Mouse (Mus musculus) MEL (cell line): ENCODE measurements around the gene Ccdc12. TPM values are rescaled to one million over a fixed set of nuclear protein-coding genes. Genes with fewer than 3 reads are reported as not detected.

Source experiments
- DNase-seq: peaks from one replicate; pipeline ENCODE4 v3.0.0; 2011; ENCODE audit warnings: low read depth, low spot score
- H3K27ac ChIP-seq: 2 replicates; pipeline ENCODE4 v1.5.1; 2012; ENCODE audit warnings: low read depth, mild to moderate bottlenecking, control low read depth, low read length, moderate library complexity; ENCODE audit not compliant: control insufficient read depth
- H3K27me3 ChIP-seq, 2 experiments: fragments of 150-350 bp in 1 of 2; sonication (generic) in 1 of 2; 2 replicates each; pipeline ENCODE4 v1.6.1; 2012; ENCODE audit warnings: low read length in 2 of 2, mild to moderate bottlenecking in 2 of 2, improper control_type of control experiment in 1 of 2, moderate library complexity in 1 of 2; ENCODE audit not compliant: insufficient read depth in 2 of 2, control insufficient read depth in 1 of 2
- H3K36me3 ChIP-seq, 2 experiments: 2 replicates each; pipeline ENCODE4 v1.6.1; 2012 to 2014; ENCODE audit warnings: low read length in 2 of 2, improper control_type of control experiment in 1 of 2, inconsistent platforms in 1 of 2, mild to moderate bottlenecking in 1 of 2; ENCODE audit not compliant: insufficient read depth in 2 of 2, control insufficient read depth in 1 of 2
- H3K4me1 ChIP-seq, 2 experiments: fragments of 150-350 bp in 1 of 2; sonication (generic) in 1 of 2; 2 replicates each; pipeline ENCODE4 v1.6.1; 2012; ENCODE audit warnings: low read length in 2 of 2, improper control_type of control experiment in 1 of 2, mild to moderate bottlenecking in 1 of 2; ENCODE audit not compliant: insufficient read depth in 2 of 2, control insufficient read depth in 1 of 2
- H3K4me3 ChIP-seq, 2 experiments: fragments of 150-350 bp in 1 of 2; sonication (generic) in 1 of 2; 2 replicates each; pipeline ENCODE4 v1.5.1; 2012; ENCODE audit warnings: low read depth in 2 of 2, low read length in 2 of 2, mild to moderate bottlenecking in 2 of 2, moderate library complexity in 2 of 2, control low read depth in 1 of 2, improper control_type of control experiment in 1 of 2; ENCODE audit not compliant: control insufficient read depth in 1 of 2, insufficient read depth in 1 of 2
- H3K79me2 ChIP-seq: 2 replicates; pipeline ENCODE4 v1.6.1; 2012; ENCODE audit warnings: mild to moderate bottlenecking, low read length, moderate library complexity; ENCODE audit not compliant: control insufficient read depth, poor library complexity, insufficient read depth
- H3K9ac ChIP-seq: 2 replicates; pipeline ENCODE4 v1.6.1; 2012; ENCODE audit warnings: low read depth, mild to moderate bottlenecking, control low read depth, low read length, moderate library complexity; ENCODE audit not compliant: control insufficient read depth, poor library complexity, severe bottlenecking
- H3K9me3 ChIP-seq: fragments of 150-350 bp; sonication (generic); replicated peaks from 2 replicates; pipeline ENCODE4 v1.6.1; 2012; ENCODE audit warnings: mild to moderate bottlenecking, low read length, improper control_type of control experiment, moderate library complexity; ENCODE audit not compliant: insufficient read depth
- BHLHE40 ChIP-seq: IDR thresholded peaks from 2 replicates; pipeline ENCODE4 v1.6.1; 2012; ENCODE audit warnings: low read depth, mild to moderate bottlenecking, inconsistent platforms, low read length, improper control_type of control experiment, borderline replicate concordance
- CHD2 ChIP-seq: IDR thresholded peaks from 2 replicates; pipeline ENCODE4 v1.6.1; 2011; ENCODE audit warnings: low read length, improper control_type of control experiment
- E2F4 ChIP-seq: IDR thresholded peaks from 2 replicates; pipeline ENCODE4 v1.6.1; 2011; ENCODE audit warnings: low read depth, low read length, improper control_type of control experiment, borderline replicate concordance
- EP300 ChIP-seq, 2 experiments: IDR thresholded peaks; 2 replicates each; pipeline ENCODE4 v1.6.1; 2011; ENCODE audit warnings: improper control_type of control experiment in 2 of 2, low read length in 2 of 2, low read depth in 1 of 2, mild to moderate bottlenecking in 1 of 2
- ETS1 ChIP-seq: IDR thresholded peaks from 2 replicates; pipeline ENCODE4 v1.6.1; 2012; ENCODE audit warnings: low read depth, mild to moderate bottlenecking, inconsistent platforms, low read length, improper control_type of control experiment, moderate library complexity
- GABPA ChIP-seq: IDR thresholded peaks from 2 replicates; pipeline ENCODE4 v1.6.1; 2012; ENCODE audit warnings: low read depth, mild to moderate bottlenecking, inconsistent platforms, low read length, improper control_type of control experiment, moderate library complexity
- HCFC1 ChIP-seq: IDR thresholded peaks from 2 replicates; pipeline ENCODE4 v1.6.1; 2012; ENCODE audit warnings: low read depth, mild to moderate bottlenecking, inconsistent platforms, low read length, improper control_type of control experiment, moderate library complexity
- JUND ChIP-seq: IDR thresholded peaks from 2 replicates; pipeline ENCODE4 v1.6.1; 2011; ENCODE audit warnings: low read depth, mild to moderate bottlenecking, improper control_type of control experiment, low read length
- KAT2A ChIP-seq: conservative IDR thresholded peaks from 2 replicates; pipeline ENCODE4 v1.6.1; 2012; ENCODE audit warnings: low read depth, low read length, improper control_type of control experiment, inconsistent platforms
- MXI1 ChIP-seq: IDR thresholded peaks from 2 replicates; pipeline ENCODE4 v1.6.1; 2011; ENCODE audit warnings: mild to moderate bottlenecking, low read depth, low read length, improper control_type of control experiment
- MYB ChIP-seq: IDR thresholded peaks from 2 replicates; pipeline ENCODE4 v1.6.1; 2011; ENCODE audit warnings: mild to moderate bottlenecking, low read depth, low read length, improper control_type of control experiment
- NELFE ChIP-seq: IDR thresholded peaks from 2 replicates; pipeline ENCODE4 v1.6.1; 2011; ENCODE audit warnings: low read depth, low read length, improper control_type of control experiment
- POLR2A ChIP-seq, 2 experiments: IDR thresholded peaks; 2 replicates each; pipeline ENCODE4 v1.6.1; 2011 to 2012; ENCODE audit warnings: low read length in 2 of 2, mild to moderate bottlenecking in 2 of 2, control low read depth in 1 of 2, improper control_type of control experiment in 1 of 2, low read depth in 1 of 2, moderate library complexity in 1 of 2; ENCODE audit not compliant: control insufficient read depth in 1 of 2, insufficient read depth in 1 of 2, poor library complexity in 1 of 2
- RAD21 ChIP-seq: IDR thresholded peaks from 2 replicates; pipeline ENCODE4 v1.6.1; 2011; ENCODE audit warnings: mild to moderate bottlenecking, low read depth, low read length, improper control_type of control experiment
- RCOR1 ChIP-seq: IDR thresholded peaks from 2 replicates; pipeline ENCODE4 v1.6.1; 2012; ENCODE audit warnings: low read depth, mild to moderate bottlenecking, inconsistent platforms, low read length, improper control_type of control experiment
- SIN3A ChIP-seq: IDR thresholded peaks from 2 replicates; pipeline ENCODE4 v1.6.1; 2012; ENCODE audit warnings: low read length, improper control_type of control experiment, inconsistent platforms
- TAL1 ChIP-seq: IDR thresholded peaks from 2 replicates; pipeline ENCODE4 v1.6.1; 2012; ENCODE audit warnings: mild to moderate bottlenecking, inconsistent platforms, low read length, moderate library complexity, mixed read lengths
- TBP ChIP-seq: IDR thresholded peaks from 2 replicates; pipeline ENCODE4 v1.8.0; 2011; ENCODE audit warnings: low read depth, low read length, improper control_type of control experiment
- TCF12 ChIP-seq: IDR thresholded peaks from 2 replicates; pipeline ENCODE4 v1.6.1; 2014; ENCODE audit warnings: low read depth, mild to moderate bottlenecking, inconsistent platforms, low read length, improper control_type of control experiment, moderate library complexity
- UBTF ChIP-seq: IDR thresholded peaks from 2 replicates; pipeline ENCODE4 v1.6.1; 2012; ENCODE audit warnings: low read depth, mild to moderate bottlenecking, inconsistent platforms, low read length, improper control_type of control experiment, moderate library complexity, borderline replicate concordance; ENCODE audit not compliant: insufficient read depth
- USF1 ChIP-seq: IDR thresholded peaks from 2 replicates; pipeline ENCODE4 v1.6.1; 2014; ENCODE audit warnings: low read depth, mild to moderate bottlenecking, inconsistent platforms, low read length, improper control_type of control experiment, moderate library complexity
- USF2 ChIP-seq, 2 experiments: IDR thresholded peaks; 2 replicates each; pipeline ENCODE4 v1.6.1; 2011 to 2012; ENCODE audit warnings: improper control_type of control experiment in 2 of 2, low read length in 2 of 2, borderline replicate concordance in 1 of 2, inconsistent platforms in 1 of 2, low read depth in 1 of 2, mild to moderate bottlenecking in 1 of 2; ENCODE audit not compliant: insufficient read depth in 1 of 2
- ZKSCAN1 ChIP-seq: IDR thresholded peaks from 2 replicates; pipeline ENCODE4 v1.6.1; 2012; ENCODE audit warnings: low read depth, mild to moderate bottlenecking, inconsistent platforms, low read length, improper control_type of control experiment, moderate library complexity
- ZNF384 ChIP-seq: IDR thresholded peaks from 2 replicates; pipeline ENCODE4 v1.6.1; 2012; ENCODE audit warnings: low read depth, mild to moderate bottlenecking, inconsistent platforms, low read length, improper control_type of control experiment
- polyA plus RNA-seq, 2 experiments: library from polyadenylated mRNA; stranded (reverse) in 1 of 2; unstranded in 1 of 2; fragments of >175 nt in 1 of 2; fragments of >200 nt in 1 of 2; gene quantifications; 2 replicates each; pipeline versions ENCODE4 v1.2.1 to v1.2.4; 2012; ENCODE audit warnings: low replicate concordance in 2 of 2, low read depth in 1 of 2; ENCODE audit not compliant: insufficient read length in 2 of 2, insufficient read depth in 1 of 2, missing spikeins in 1 of 2
- total RNA-seq: library from RNA; depleted of rRNA; stranded (reverse); fragments of 300-350 nt; gene quantifications from 2 replicates; pipeline ENCODE4 v1.2.3, GENCODE M21; 2012

The Ccdc12 gene
- total and polyA plus RNA-seq, 3 experiments: 112 to 129 TPM; not detected in 1

- no peak for DNase-seq
- H3K36me3 ChIP-seq: peaks cover 0 to 3% of the 10 kb centered on the region in 2 experiments; a peak in 2 of 4 replicates
- TF ChIP-seq TCF12 (no peak), KAT2A (no peak), UBTF (no peak), USF1 (no peak), MXI1 (no peak), JUND (no peak), HCFC1 (no peak), SIN3A (no peak), MYB (no peak), CHD2 (no peak), EP300 (IDR thresholded peaks at IDR 0.05; ENCODE audit: low read depth in 1 of 2, low read length in 2 of 2) (no peak), USF2 (IDR thresholded peaks at IDR 0.05; ENCODE audit: borderline replicate concordance in 1 of 2, insufficient read depth in 1 of 2, low read depth in 1 of 2, low read length in 2 of 2) (no peak), BHLHE40 (no peak), ZKSCAN1 (no peak)
- H3K4me1 ChIP-seq: peaks cover 2 to 26% of the 10 kb centered on the region in 2 experiments
- H3K9ac ChIP-seq: peak overlapping the region; percentile 60
- H3K27me3 ChIP-seq: no peaks in the 10 kb centered on the region
- H3K9me3 ChIP-seq: no peaks in the 10 kb centered on the region
- H3K4me3 ChIP-seq: peak overlapping the region; percentile 83 to 84
- peaks cover 30% of the 10 kb centered on the region for H3K79me2 ChIP-seq
- H3K27ac ChIP-seq: peak overlapping the region; percentile 73
Measured at GRCm38 (mm10) chr9:110655651-110656007, 674 bp upstream of the Ccdc12 start.

GRCm38 (mm10) chr9:110657474-110658078, 1.3 kb downstream of the Ccdc12 start:
- H3K9ac ChIP-seq: peak overlapping the region; percentile 91
- H3K79me2 ChIP-seq: peaks cover 43% of the 10 kb centered on the region
- peaks cover 0 to 11% of the 10 kb centered on the region in 2 experiments; a peak in 2 of 4 replicates for H3K36me3 ChIP-seq
- TF ChIP-seq GABPA (no peak), TBP (peak; percentile 38; the same call in 1 of the 2 replicates), RAD21 (no peak), E2F4 (no peak), KAT2A (no peak), TAL1 (no peak), ZNF384 (peak; percentile 57; the same call in 1 of the 2 replicates), TCF12 (0 out of 2 replicates have a peak, but pooled peaks have one; percentile 8), HCFC1 (0 out of 2 replicates have a peak, but pooled peaks have one; percentile 19), USF1 (peak; percentile 10; the same call in 1 of the 2 replicates), SIN3A (peak; percentile 54; the same call in 1 of the 2 replicates), ETS1 (peak; percentile 59), POLR2A (IDR thresholded peaks at IDR 0.05; ENCODE audit: control insufficient read depth in 1 of 2, insufficient read depth in 1 of 2, low read depth in 1 of 2, low read length in 2 of 2, poor library complexity in 1 of 2) (no peak; a peak in 1 of 4 replicates), RCOR1 (no peak), MXI1 (peak; percentile 36; the same call in 1 of the 2 replicates), NELFE (no peak)
- TF ChIP-seq, all 39 proteins: peak for 8
- H3K9me3 ChIP-seq: no peaks in the 10 kb centered on the region
- peak; percentile 77 for DNase-seq
- H3K27ac ChIP-seq: peak overlapping the region; percentile 87
- peak overlapping the region; percentile 84 to 91 for H3K4me3 ChIP-seq
- H3K27me3 ChIP-seq: no peaks in the 10 kb centered on the region
- peaks cover 4 to 21% of the 10 kb centered on the region in 2 experiments for H3K4me1 ChIP-seq
